Mouse (Mus musculus): ENCODE measurements around the gene Nol6.

Nol6 gene

GRCm38 (mm10) chr4:41118706-41119292, 5.5 kb downstream of the Nol6 start:
- DNase-seq (ENCODE audit: low read depth, low spot score): peak; percentile 66

GRCm38 (mm10) chr4:41116817-41117216, 7.4 kb downstream of the Nol6 start:
- no peak for DNase-seq (ENCODE audit: low read depth, low spot score)

- no peak for DNase-seq (ENCODE audit: low read depth, low spot score)
Measured at GRCm38 (mm10) chr4:41115793-41116192, 8.5 kb downstream of the Nol6 start.

GRCm38 (mm10) chr4:41115074-41115473, 9.2 kb downstream of the Nol6 start:
- DNase-seq (ENCODE audit: low read depth, low spot score): no peak

- DNase-seq (ENCODE audit: low read depth, low spot score): no peak
Measured at GRCm38 (mm10) chr4:41114358-41115070, 9.7 kb downstream of the Nol6 start.

GRCm38 (mm10) chr4:41108717-41109425, 15.4 kb downstream of the Nol6 start:
- DNase-seq (ENCODE audit: low read depth, low spot score): no peak

- no peak for DNase-seq (ENCODE audit: low read depth, low spot score)
Measured at GRCm38 (mm10) chr4:41107440-41107839, 16.8 kb downstream of the Nol6 start.

GRCm38 (mm10) chr4:41102901-41103300, 21.4 kb downstream of the Nol6 start:
- no peak for DNase-seq (ENCODE audit: low read depth, low spot score)

- DNase-seq (ENCODE audit: low read depth, low spot score): no peak
Measured at GRCm38 (mm10) chr4:41100986-41101385, 23.3 kb downstream of the Nol6 start.

GRCm38 (mm10) chr4:41098577-41098951, 25.7 kb downstream of the Nol6 start:
- no peak for DNase-seq (ENCODE audit: low read depth, low spot score)

- DNase-seq (ENCODE audit: low read depth, low spot score): no peak
Measured at GRCm38 (mm10) chr4:41097871-41098576, 26.2 kb downstream of the Nol6 start, which contains the start of gene Aqp3. TSS of gene Aqp3 (minus strand) at chr4:41098183.

- no peak for DNase-seq (ENCODE audit: low read depth, low spot score)
Measured at GRCm38 (mm10) chr4:41097381-41097780, 26.9 kb downstream of the Nol6 start.

GRCm38 (mm10) chr4:41096794-41097193, 27.5 kb downstream of the Nol6 start:
- no peak for DNase-seq (ENCODE audit: low read depth, low spot score)

GRCm38 (mm10) chr4:41096169-41096568, 28.1 kb downstream of the Nol6 start:
- DNase-seq (ENCODE audit: low read depth, low spot score): no peak

GRCm38 (mm10) chr4:41094361-41094760, 29.9 kb downstream of the Nol6 start:
- no peak for DNase-seq (ENCODE audit: low read depth, low spot score)

- DNase-seq (ENCODE audit: low read depth, low spot score): no peak
Measured at GRCm38 (mm10) chr4:41092958-41093357, 31.3 kb downstream of the Nol6 start.

- DNase-seq (ENCODE audit: low read depth, low spot score): no peak
Measured at GRCm38 (mm10) chr4:41091391-41091790, 32.9 kb downstream of the Nol6 start.

GRCm38 (mm10) chr4:41089705-41090104, 34.5 kb downstream of the Nol6 start:
- DNase-seq (ENCODE audit: low read depth, low spot score): peak; percentile 68

GRCm38 (mm10) chr4:41089189-41089588, 35.1 kb downstream of the Nol6 start:
- DNase-seq (ENCODE audit: low read depth, low spot score): no peak

GRCm38 (mm10) chr4:41087459-41088298, 36.6 kb downstream of the Nol6 start:
- peak; percentile 84 for DNase-seq (ENCODE audit: low read depth, low spot score)

GRCm38 (mm10) chr4:41086947-41087346, 37.3 kb downstream of the Nol6 start:
- DNase-seq (ENCODE audit: low read depth, low spot score): peak; percentile 66
